8 mouse cellular contexts compared by ENCODE assay signal in genomic region chr9:110871030-110871429, GRCm38 (mm10). TPM values are rescaled to one million over a fixed set of nuclear protein-coding genes. Genes with fewer than 3 reads are reported as not detected.
DNase-seq lines count a peak whose midpoint lies in the region; ATAC-seq and TF ChIP-seq lines count a peak whose summit lies in the region.
"Had no signal": no experiment of that assay in that cellular context is flagged by ENCODE, and none has a peak within 500 bp of the region (broad histone marks: within the 10 kb centered on the region; RNA-seq: fewer than 3 reads in every experiment).

No protein-coding gene starts in this region.

- H3K9ac ChIP-seq in midbrain, embryonic 11.5 days (ENCODE audit: low read length), result no peak overlapping the region
- H3K9ac ChIP-seq in midbrain, embryonic 15.5 days, result no peak overlapping the region
- H3K9ac ChIP-seq in heart, postnatal 0 days (replicated peaks; ENCODE audit: low read depth, low read length), result no peak overlapping the region
- H3K9ac ChIP-seq: neural tube, embryonic 13.5 days had no signal

- intact Hi-C loops in left cerebral cortex, postnatal 25 days (cut with DNase I), result loop anchor here (2.0 to 10.0 kb wide), 5 partner anchors 88 to 459 kb away; no protein-coding TSS in a partner anchor

- peak; percentile 78 for TF ChIP-seq CTCF in heart, postnatal 0 days (IDR thresholded peaks at IDR 0.05; ENCODE audit: low read depth)

- DNase-seq in midbrain, embryonic 11.5 days (ENCODE audit: low spot score, missing footprints), result peak; percentile 94
- DNase-seq in NIH3T3 (ENCODE audit: low read depth), result peak; percentile 67
- peak; percentile 51 for DNase-seq in c-Kit-positive CD71-positive TER-119-positive erythroid progenitor cells, embryonic 14.5 days (ENCODE audit: low spot score)
- DNase-seq in heart, postnatal 0 days (ENCODE audit: low spot score), result no peak
- DNase-seq in left cerebral cortex, postnatal 25 days (ENCODE audit: low spot score in 2 of 2), result peak; percentile 67 to 79
- peak; percentile 29 to 44 for DNase-seq in natural killer cell, adult 2 months (ENCODE audit: low spot score in 2 of 2)

- H3K27ac ChIP-seq in midbrain, embryonic 11.5 days (ENCODE audit: low read depth, low read length), result no peak overlapping the region
- no peak overlapping the region for H3K27ac ChIP-seq in midbrain, embryonic 15.5 days
- H3K27ac ChIP-seq in heart, postnatal 0 days (ENCODE audit: low read depth), result no peak overlapping the region
- H3K27ac ChIP-seq: neural tube, embryonic 13.5 days had no signal

- H3K36me3 ChIP-seq in midbrain, embryonic 11.5 days (ENCODE audit: control insufficient read depth, insufficient read depth, low read length), result no peaks in the 10 kb centered on the region
- H3K36me3 ChIP-seq in midbrain, embryonic 15.5 days (replicated peaks), result no peaks in the 10 kb centered on the region
- H3K36me3 ChIP-seq in heart, postnatal 0 days (replicated peaks; ENCODE audit: control insufficient read depth, insufficient read depth, low read length), result no peaks in the 10 kb centered on the region
- H3K36me3 ChIP-seq: neural tube, embryonic 13.5 days had no signal

- WGBS in midbrain, embryonic 11.5 days, result 21% methylated on average over 7 of the region's 7 CpGs
- WGBS in midbrain, embryonic 15.5 days, result 17% methylated on average over 7 of the region's 7 CpGs
- 20% methylated on average over 7 of the region's 7 CpGs for WGBS in heart, postnatal 0 days

- no peak overlapping the region for H3K4me3 ChIP-seq in midbrain, embryonic 11.5 days (ENCODE audit: low read depth, low read length)
- H3K4me3 ChIP-seq in midbrain, embryonic 15.5 days, result no peak overlapping the region
- H3K4me3 ChIP-seq in heart, postnatal 0 days (ENCODE audit: low read depth, low read length), result no peak overlapping the region
- H3K4me3 ChIP-seq: neural tube, embryonic 13.5 days had no signal

- no peak overlapping the region for H3K4me2 ChIP-seq in midbrain, embryonic 11.5 days
- no peak overlapping the region for H3K4me2 ChIP-seq in midbrain, embryonic 15.5 days
- H3K4me2 ChIP-seq in heart, postnatal 0 days (ENCODE audit: low read depth, low read length), result no peak overlapping the region
- H3K4me2 ChIP-seq: neural tube, embryonic 13.5 days had no signal

- peaks cover 21% of the 10 kb centered on the region for H3K4me1 ChIP-seq in midbrain, embryonic 11.5 days (ENCODE audit: control insufficient read depth, insufficient read depth, low read length)
- peaks cover 22% of the 10 kb centered on the region for H3K4me1 ChIP-seq in midbrain, embryonic 15.5 days
- H3K4me1 ChIP-seq in heart, postnatal 0 days (ENCODE audit: control insufficient read depth, insufficient read depth), result peaks cover 11% of the 10 kb centered on the region; the same call in 1 of the 2 replicates

- TF ChIP-seq EP300 in heart, postnatal 0 days (IDR thresholded peaks at IDR 0.05; ENCODE audit: low read depth), result no peak

- H3K9me3 ChIP-seq in midbrain, embryonic 11.5 days (ENCODE audit: control insufficient read depth, low read length), result no peaks in the 10 kb centered on the region
- no peaks in the 10 kb centered on the region for H3K9me3 ChIP-seq in midbrain, embryonic 15.5 days
- H3K9me3 ChIP-seq in heart, postnatal 0 days (replicated peaks; ENCODE audit: control insufficient read depth, low read length), result no peaks in the 10 kb centered on the region
- H3K9me3 ChIP-seq: neural tube, embryonic 13.5 days had no signal

- H3K27me3 ChIP-seq in midbrain, embryonic 11.5 days (ENCODE audit: control insufficient read depth, insufficient read depth, low read length), result peaks cover 16% of the 10 kb centered on the region
- no peaks in the 10 kb centered on the region for H3K27me3 ChIP-seq in midbrain, embryonic 15.5 days (replicated peaks)
- peaks cover 16% of the 10 kb centered on the region for H3K27me3 ChIP-seq in heart, postnatal 0 days (ENCODE audit: control insufficient read depth, insufficient read depth, low read length)

- no peak for ATAC-seq in midbrain, embryonic 11.5 days (ENCODE audit: low FRiP score)
- ATAC-seq in midbrain, embryonic 15.5 days (replicated peaks), result no peak
- ATAC-seq in heart, postnatal 0 days (ENCODE audit: insufficient read depth, low read depth), result 0 out of 2 replicates have a peak, but pooled peaks have one; percentile 13

RNA-seq across cellular contexts. Expression of gene Als2cl, which starts 8.6 kb away (rescaled TPM):
- 0.54 and 0.71 TPM in 2 replicates for polyA plus RNA-seq in midbrain, embryonic 11.5 days (2014; fragmentation: Nextera tagmentation; extraction: Ambion mirVana)
- polyA plus RNA-seq in midbrain, embryonic 15.5 days (2015; fragmentation: Nextera tagmentation; extraction: Ambion mirVana), result 1.2 and 2.0 TPM in 2 replicates
- total RNA-seq in heart, postnatal 0 days (2014; rRNA removed; ENCODE audit: low replicate concordance), result 5.5 and 6.0 TPM in 2 replicates
- 1.3 and 2.1 TPM in 2 replicates for polyA plus RNA-seq in heart, postnatal 0 days (2015; fragmentation: Nextera tagmentation; extraction: Ambion mirVana)
- total RNA-seq in left cerebral cortex, postnatal 25 days (2021), result 1 to 10 TPM; 8.2 to 10.0 TPM

RNA-seq across cellular contexts. Expression of gene Tmie, which starts 8.9 kb away (rescaled TPM):
- polyA plus RNA-seq in midbrain, embryonic 11.5 days (2014; fragmentation: Nextera tagmentation; extraction: Ambion mirVana), result 0.18 and 0.22 TPM in 2 replicates
- polyA plus RNA-seq in midbrain, embryonic 15.5 days (2015; fragmentation: Nextera tagmentation; extraction: Ambion mirVana), result 2.7 and 3.1 TPM in 2 replicates
- 2.1 TPM in 1 of 2 replicates, not detected in the other for total RNA-seq in heart, postnatal 0 days (2014; rRNA removed; ENCODE audit: low replicate concordance)
- polyA plus RNA-seq in heart, postnatal 0 days (2015; fragmentation: Nextera tagmentation; extraction: Ambion mirVana), result 0.71 and 0.81 TPM in 2 replicates
- 1 to 10 TPM; 2.7 to 4.1 TPM for total RNA-seq in left cerebral cortex, postnatal 25 days (2021)

RNA-seq across cellular contexts. Expression of gene Prss50, which starts 13.3 kb away (rescaled TPM):
- polyA plus RNA-seq in midbrain, embryonic 11.5 days (2014; fragmentation: Nextera tagmentation; extraction: Ambion mirVana), result 0.37 TPM in 1 of 2 replicates, not detected in the other
- polyA plus RNA-seq in midbrain, embryonic 15.5 days (2015; fragmentation: Nextera tagmentation; extraction: Ambion mirVana), result 0.20 TPM in 1 of 2 replicates, not detected in the other
- total RNA-seq in heart, postnatal 0 days (2014; rRNA removed; ENCODE audit: low replicate concordance), result not detected in 2 replicates
- 0.08 TPM in 1 of 2 replicates, not detected in the other for polyA plus RNA-seq in heart, postnatal 0 days (2015; fragmentation: Nextera tagmentation; extraction: Ambion mirVana)
- total RNA-seq in left cerebral cortex, postnatal 25 days (2021), result under 1 TPM in 1 of 2 experiments, not detected in 1; 0.71 TPM

RNA-seq across cellular contexts. Expression of gene Prss46, which starts 26.7 kb away (rescaled TPM):
- 0.11 TPM in 1 of 2 replicates, not detected in the other for polyA plus RNA-seq in midbrain, embryonic 11.5 days (2014; fragmentation: Nextera tagmentation; extraction: Ambion mirVana)
- not detected in 2 replicates for polyA plus RNA-seq in midbrain, embryonic 15.5 days (2015; fragmentation: Nextera tagmentation; extraction: Ambion mirVana)
- total RNA-seq in heart, postnatal 0 days (2014; rRNA removed; ENCODE audit: low replicate concordance), result not detected in 2 replicates
- polyA plus RNA-seq in heart, postnatal 0 days (2015; fragmentation: Nextera tagmentation; extraction: Ambion mirVana), result not detected in 2 replicates
- not detected for total RNA-seq in left cerebral cortex, postnatal 25 days (2021)
- polyA plus RNA-seq: neural tube, embryonic 13.5 days had no signal

RNA-seq across cellular contexts. Expression of gene Prss45, which starts 36.6 kb away (rescaled TPM):
- polyA plus RNA-seq in midbrain, embryonic 11.5 days (2014; fragmentation: Nextera tagmentation; extraction: Ambion mirVana), result 0.14 TPM in 1 of 2 replicates, not detected in the other
- polyA plus RNA-seq in midbrain, embryonic 15.5 days (2015; fragmentation: Nextera tagmentation; extraction: Ambion mirVana), result not detected in 2 replicates
- total RNA-seq in heart, postnatal 0 days (2014; rRNA removed; ENCODE audit: low replicate concordance), result not detected in 2 replicates
- polyA plus RNA-seq in heart, postnatal 0 days (2015; fragmentation: Nextera tagmentation; extraction: Ambion mirVana), result 0.15 TPM in 1 of 2 replicates, not detected in the other
- under 1 TPM; 0.27 to 0.39 TPM for total RNA-seq in left cerebral cortex, postnatal 25 days (2021)
- polyA plus RNA-seq: neural tube, embryonic 13.5 days had no signal
